Mouse (Mus musculus): ENCODE results near the gene Igsf11. TPM values are rescaled to one million over a fixed set of nuclear protein-coding genes. Genes with fewer than 3 reads are reported as not detected.

The Igsf11 gene
- total RNA-seq, 2 experiments from 2014 or later = 17.1 to 23.9 TPM

Other genes starting within 250 kb of the Igsf11 start
- 10 to 100 TPM; 31.6 to 36.3 TPM for gene Arhgap31, start 179.4 kb upstream of the Igsf11 start, total RNA-seq (2021)
- gene B4galt4, start 150.4 kb upstream of the Igsf11 start, total RNA-seq (2021) = 10 to 100 TPM; 11.9 to 12.0 TPM
- gene Upk1b, start 92.3 kb upstream of the Igsf11 start, total RNA-seq (2021) = 1 to 10 TPM; 4.9 to 5.7 TPM
- not detected for gene 4930435E12Rik, start 63.9 kb upstream of the Igsf11 start, total RNA-seq (2021)